Mouse (Mus musculus): ENCODE results near the gene Cyp4f39.

- TF ChIP-seq CTCF (IDR thresholded peaks at IDR 0.05; ENCODE audit: low read depth, low read length) = no peak
- TF ChIP-seq POLR2A (IDR thresholded peaks at IDR 0.05; ENCODE audit: insufficient read depth, low read length) = no peak
- TF ChIP-seq EP300 (IDR thresholded peaks at IDR 0.05; ENCODE audit: insufficient read depth, low read depth, low read length) = no peak
Observed at GRCm38 (mm10) chr17:32420781-32421180, 31.7 kb upstream of the Cyp4f39 start.
